Mouse (Mus musculus) midbrain, embryonic 16.5 days (tissue): ENCODE results near the gene Grcc10. TPM values are rescaled to one million over a fixed set of nuclear protein-coding genes. Genes with fewer than 3 reads are reported as not detected.

Experiments
- ATAC-seq: fragments of 200-750 bp; cut with Nextera tagmentation; 2 replicates; pipeline ENCODE4 v1.8.0; 2017; ENCODE audit warnings: moderate TSS enrichment
- H3K27ac ChIP-seq: fragments of 300-500 bp; sonication (generic); 2 replicates; pipeline ENCODE4 v1.5.1; 2014; ENCODE audit warnings: mild to moderate bottlenecking, low read length, mixed read lengths
- H3K27me3 ChIP-seq: fragments of 300-500 bp; sonication (generic); 2 replicates; pipeline ENCODE4 v1.6.1; 2014; ENCODE audit warnings: low read depth, low read length, mixed read lengths; ENCODE audit not compliant: control insufficient read depth, insufficient read depth
- H3K36me3 ChIP-seq: fragments of 300-500 bp; sonication (generic); 2 replicates; pipeline ENCODE4 v1.6.1; 2014; ENCODE audit warnings: mild to moderate bottlenecking, low read length, moderate library complexity, mixed read lengths; ENCODE audit not compliant: control insufficient read depth, insufficient read depth
- H3K4me1 ChIP-seq: fragments of 300-500 bp; sonication (generic); 2 replicates; pipeline ENCODE4 v1.6.1; 2014; ENCODE audit warnings: mild to moderate bottlenecking, low read length, mixed read lengths; ENCODE audit not compliant: control insufficient read depth, insufficient read depth
- H3K4me2 ChIP-seq: fragments of 300-500 bp; sonication (generic); 2 replicates; pipeline ENCODE4 v1.6.1; 2014; ENCODE audit warnings: mild to moderate bottlenecking, low read length, mixed read lengths
- H3K4me3 ChIP-seq: fragments of 300-500 bp; sonication (generic); 2 replicates; pipeline ENCODE4 v1.5.1; 2014; ENCODE audit warnings: low read depth, mild to moderate bottlenecking, low read length, moderate library complexity, mixed read lengths
- H3K9ac ChIP-seq: fragments of 300-500 bp; sonication (generic); 2 replicates; pipeline ENCODE4 v1.6.1; 2014; ENCODE audit warnings: low read depth, low read length, mixed read lengths
- H3K9me3 ChIP-seq: fragments of 300-500 bp; sonication (generic); replicated peaks from 2 replicates; pipeline ENCODE4 v1.6.1; 2014; ENCODE audit warnings: mild to moderate bottlenecking, low read length, mixed read lengths; ENCODE audit not compliant: control insufficient read depth, poor library complexity, severe bottlenecking
- WGBS: fragments of 180-500 bp; shearing (Covaris S2); extraction: QIAGEN DNeasy Blood & Tissue Kit; methylation state at CpG from one replicate; pipeline ENCODE4 v1.1.7; 2014; 5-methylcytosine and 5-hydroxymethylcytosine counted together
- polyA plus RNA-seq: library from polyadenylated mRNA; unstranded; fragments of >200 nt; fragmentation: Nextera tagmentation; extraction: Ambion mirVana; gene quantifications from 2 replicates; pipeline ENCODE4 v1.2.1, GENCODE M21; 2015

The Grcc10 gene
- polyA plus RNA-seq, 1 experiment from 2014 or later, result 665 TPM

- ATAC-seq, result no peak
- no peaks in the 10 kb centered on the region for H3K9me3 ChIP-seq
- peaks cover 4% of the 10 kb centered on the region; the same call in 1 of the 2 replicates for H3K36me3 ChIP-seq
- H3K4me3 ChIP-seq, result no peak overlapping the region
- WGBS, result 3% methylated on average over 5 of the region's 5 CpGs
- H3K27ac ChIP-seq, result peak overlapping the region; percentile 95
- no peak overlapping the region for H3K9ac ChIP-seq
- no peaks in the 10 kb centered on the region for H3K27me3 ChIP-seq
- no peak overlapping the region for H3K4me2 ChIP-seq
- H3K4me1 ChIP-seq, result peaks cover 26% of the 10 kb centered on the region
Observed at GRCm38 (mm10) chr6:124759259-124759658, 18.1 kb upstream of the Grcc10 start.

- Histone ChIP-seq H3K27ac (peak overlapping the region; percentile 95), H3K27me3 (no peaks in the 10 kb centered on the region), H3K4me3 (no peak overlapping the region), H3K9ac (peak overlapping the region; percentile 8; the same call in 1 of the 2 replicates), H3K36me3 (peaks cover 4% of the 10 kb centered on the region; the same call in 1 of the 2 replicates), H3K9me3 (no peaks in the 10 kb centered on the region), H3K4me2 (peak overlapping the region; percentile 8; the same call in 1 of the 2 replicates), H3K4me1 (peaks cover 30% of the 10 kb centered on the region)
- 54% methylated on average over 2 of the region's 2 CpGs for WGBS
- ATAC-seq, result no peak
Observed at GRCm38 (mm10) chr6:124758849-124759232, 17.7 kb upstream of the Grcc10 start.

- H3K4me1 ChIP-seq, result peaks cover 37% of the 10 kb centered on the region
Observed at GRCm38 (mm10) chr6:124757909-124758848, 17.0 kb upstream of the Grcc10 start.

GRCm38 (mm10) chr6:124757351-124757880 is 16.2 kb upstream of the Grcc10 start:
- H3K27me3 ChIP-seq, result no peaks in the 10 kb centered on the region
- H3K4me1 ChIP-seq, result peaks cover 39% of the 10 kb centered on the region
- no peak for ATAC-seq
- peak overlapping the region; percentile 78 for H3K4me2 ChIP-seq
- H3K9ac ChIP-seq, result peak overlapping the region; percentile 86
- WGBS, result 1% methylated on average over 5 of the region's 5 CpGs
- H3K36me3 ChIP-seq, result peaks cover under 1% of the 10 kb centered on the region; the same call in 1 of the 2 replicates
- no peaks in the 10 kb centered on the region for H3K9me3 ChIP-seq
- peak overlapping the region; percentile 95 for H3K27ac ChIP-seq
- H3K4me3 ChIP-seq, result peak overlapping the region; percentile 84

More at GRCm38 (mm10) chr6:124757909-124758848, 17.0 kb upstream of the Grcc10 start:
- no peaks in the 10 kb centered on the region for H3K27me3 ChIP-seq
- H3K4me3 ChIP-seq, result peak overlapping the region; percentile 84
- peaks cover 4% of the 10 kb centered on the region; the same call in 1 of the 2 replicates for H3K36me3 ChIP-seq
- H3K27ac ChIP-seq, result peak overlapping the region; percentile 95
- ATAC-seq, result peak; percentile 15
- H3K9ac ChIP-seq, result peak overlapping the region; percentile 45
- H3K4me2 ChIP-seq, result peak overlapping the region; percentile 78
- WGBS, result 20% methylated on average over 5 of the region's 5 CpGs
- H3K9me3 ChIP-seq, result no peaks in the 10 kb centered on the region

- Histone ChIP-seq H3K27me3 (no peaks in the 10 kb centered on the region), H3K9me3 (no peaks in the 10 kb centered on the region), H3K9ac (peak overlapping the region; percentile 86), H3K27ac (peak overlapping the region; percentile 95), H3K36me3 (no peaks in the 10 kb centered on the region), H3K4me3 (peak overlapping the region; percentile 84), H3K4me1 (peaks cover 39% of the 10 kb centered on the region), H3K4me2 (peak overlapping the region; percentile 78)
- under 1% methylated on average over 51 of the region's 54 CpGs for WGBS
- ATAC-seq, result peak; percentile 76
Observed at GRCm38 (mm10) chr6:124756652-124757350, 15.6 kb upstream of the Grcc10 start.

- Histone ChIP-seq H3K9ac (peak within 1 kb of the TSS; percentile 86), H3K27ac (peak within 1 kb of the TSS; percentile 95), H3K4me2 (peak within 1 kb of the TSS; percentile 78), H3K36me3 (no peaks in the 10 kb centered on the region), H3K9me3 (no peaks in the 10 kb centered on the region), H3K27me3 (no peaks in the 10 kb centered on the region), H3K4me3 (peak within 1 kb of the TSS; percentile 84), H3K4me1 (peaks cover 39% of the 10 kb centered on the region)
- under 1% methylated on average over 32 of the region's 100 CpGs for WGBS
- peak; percentile 64 for ATAC-seq
Observed at GRCm38 (mm10) chr6:124755831-124756595, 14.8 kb upstream of the Grcc10 start, which contains the start of the genes Gm45234 and Atn1. Gene Gm45234 (minus strand): TSS chr6:124756021. Gene Atn1 (minus strand): TSS chr6:124756524.

- H3K4me3 ChIP-seq, result peak overlapping the region; percentile 84
- no peak for ATAC-seq
- H3K36me3 ChIP-seq, result no peaks in the 10 kb centered on the region
- no peaks in the 10 kb centered on the region for H3K9me3 ChIP-seq
- H3K4me2 ChIP-seq, result peak overlapping the region; percentile 78
- H3K9ac ChIP-seq, result peak overlapping the region; percentile 86
- WGBS, result 4% methylated on average over 3 of the region's 3 CpGs
- peak overlapping the region; percentile 95 for H3K27ac ChIP-seq
- H3K4me1 ChIP-seq, result peaks cover 39% of the 10 kb centered on the region
- H3K27me3 ChIP-seq, result no peaks in the 10 kb centered on the region
Observed at GRCm38 (mm10) chr6:124755306-124755705, 14.1 kb upstream of the Grcc10 start.

- peaks cover 39% of the 10 kb centered on the region for H3K4me1 ChIP-seq
- 95% methylated on average over 2 of the region's 2 CpGs for WGBS
- no peak overlapping the region for H3K9ac ChIP-seq
- ATAC-seq, result no peak
- H3K27me3 ChIP-seq, result no peaks in the 10 kb centered on the region
- H3K27ac ChIP-seq, result no peak overlapping the region
- H3K9me3 ChIP-seq, result no peaks in the 10 kb centered on the region
- no peak overlapping the region for H3K4me3 ChIP-seq
- H3K36me3 ChIP-seq, result peaks cover 4% of the 10 kb centered on the region
- peak overlapping the region; percentile 21; the same call in 1 of the 2 replicates for H3K4me2 ChIP-seq
Observed at GRCm38 (mm10) chr6:124753861-124754260, 12.7 kb upstream of the Grcc10 start.
